In the genomic region with DNA sequence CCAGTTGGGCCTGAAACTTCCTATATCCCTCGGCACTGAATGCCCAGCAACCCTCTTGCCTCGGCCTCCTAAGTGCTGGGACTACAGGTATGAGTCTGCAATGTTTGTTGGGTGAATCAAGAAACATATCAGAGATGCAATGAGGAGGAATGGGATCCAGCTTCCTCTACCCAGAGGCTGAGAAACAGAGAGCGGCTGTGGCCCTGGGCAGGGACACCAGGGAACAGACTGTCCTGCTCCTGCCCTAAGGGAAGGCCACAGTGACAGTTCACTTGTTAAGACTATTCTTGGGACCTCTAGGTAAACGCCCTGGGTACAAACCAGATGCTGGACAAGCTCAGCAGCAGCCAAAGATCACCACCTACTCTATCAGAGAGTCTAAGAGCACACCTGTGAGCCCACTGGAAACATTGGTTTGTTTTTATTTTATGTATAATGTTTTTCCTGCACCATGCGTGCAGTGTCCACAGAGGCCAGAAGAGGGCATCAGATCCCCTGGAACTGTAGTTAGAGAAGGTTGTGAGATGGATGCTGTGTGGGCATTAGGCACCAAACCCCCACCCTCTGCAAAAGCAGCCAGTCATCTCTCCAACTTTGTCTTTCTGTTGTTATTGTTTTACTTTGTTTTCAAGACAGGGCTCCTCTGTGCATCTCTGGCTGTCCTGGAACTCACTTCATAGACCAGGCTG, we compare ENCODE assay signal across 9 mouse cellular contexts. TPM values are rescaled to one million over a fixed set of nuclear protein-coding genes. Genes with fewer than 3 reads are reported as not detected.
A peak's percentile ranks its signal among the peaks of the same experiment; 100 is the strongest.
DNase-seq lines count a peak whose midpoint lies in the region; ATAC-seq and TF ChIP-seq lines count a peak whose summit lies in the region.
"Had no signal": no experiment of that assay in that cellular context is flagged by ENCODE, and none has a peak within 500 bp of the region (broad histone marks: within the 10 kb centered on the region; RNA-seq: fewer than 3 reads in every experiment).

No protein-coding gene starts in this region.

- H3K27me3 ChIP-seq in G1E (ENCODE audit: insufficient read depth, low read length), result no peaks in the 10 kb centered on the region
- H3K27me3 ChIP-seq in lung, embryonic 14.5 days (ENCODE audit: insufficient read depth, low read length), result no peaks in the 10 kb centered on the region
- H3K27me3 ChIP-seq: embryonic facial prominence, embryonic 13.5 days had no signal

- intact Hi-C loops in heart, postnatal 14 days (cut with DNase I), result loop anchor here (1.0 to 2.0 kb wide), 2 partner anchors 53 to 107 kb away; no protein-coding TSS in a partner anchor
- intact Hi-C loops in gastrocnemius, postnatal 14 days (cut with DNase I; ENCODE audit: low total_unique reads), result no loop called here

- peaks cover 11% of the 10 kb centered on the region for H3K4me1 ChIP-seq in G1E (ENCODE audit: insufficient read depth, low read depth, low read length)
- H3K4me1 ChIP-seq in lung, embryonic 14.5 days (ENCODE audit: insufficient read depth), result no peaks in the 10 kb centered on the region

- H3K9ac ChIP-seq in lung, embryonic 14.5 days, result no peak overlapping the region
- H3K9ac ChIP-seq: embryonic facial prominence, embryonic 13.5 days had no signal

- DNase-seq in heart, postnatal 14 days, result peak; percentile 58 to 75
- DNase-seq in heart, adult 8-10 months (ENCODE audit: low spot score), result no peak
- DNase-seq in B cell, adult 2 months, result peak; percentile 78 to 80
- DNase-seq in G1E (ENCODE audit: low spot score), result no peak
- DNase-seq in embryo, embryonic 9.5 days (ENCODE audit: extremely low spot score), result peak; percentile 29
- peak; percentile 65 for DNase-seq in lung, embryonic 14.5 days
- peak; percentile 36 to 77 for DNase-seq in spleen, postnatal 4 days (ENCODE audit: low spot score in 2 of 2)
- no peak for DNase-seq in gastrocnemius, postnatal 14 days

- no peaks in the 10 kb centered on the region for H3K9me3 ChIP-seq in G1E (replicated peaks)
- H3K9me3 ChIP-seq in lung, embryonic 14.5 days (ENCODE audit: low read depth, low read length), result no peaks in the 10 kb centered on the region
- H3K9me3 ChIP-seq: embryonic facial prominence, embryonic 13.5 days had no signal

- TF ChIP-seq CTCF in G1E (IDR thresholded peaks at IDR 0.05; ENCODE audit: low read depth, low read length), result peak; percentile 39; the same call in 1 of the 2 replicates
- peak; percentile 75 for TF ChIP-seq CTCF in lung, embryonic 14.5 days (IDR thresholded peaks at IDR 0.05; ENCODE audit: low read depth)

- 65% methylated on average over 5 of the region's 5 CpGs for WGBS in lung, embryonic 14.5 days

- no peak overlapping the region for H3K4me3 ChIP-seq in G1E (ENCODE audit: low read depth, low read length)
- no peak overlapping the region for H3K4me3 ChIP-seq in lung, embryonic 14.5 days (ENCODE audit: low read depth, low read length)
- H3K4me3 ChIP-seq: embryonic facial prominence, embryonic 13.5 days had no signal

- peaks cover 97% of the 10 kb centered on the region for H3K36me3 ChIP-seq in G1E (replicated peaks)
- peaks cover 50% of the 10 kb centered on the region for H3K36me3 ChIP-seq in lung, embryonic 14.5 days (ENCODE audit: insufficient read depth)

- no peak overlapping the region for H3K27ac ChIP-seq in lung, embryonic 14.5 days (ENCODE audit: low read depth)
- H3K27ac ChIP-seq: embryonic facial prominence, embryonic 13.5 days had no signal

- no peak for ATAC-seq in G1E (ENCODE audit: extremely low read depth, insufficient number of reproducible peaks, low FRiP score, poor library complexity, severe bottlenecking)
- no peak for ATAC-seq in lung, embryonic 14.5 days (ENCODE audit: insufficient read depth)

- no peak overlapping the region for H3K4me2 ChIP-seq in lung, embryonic 14.5 days
- H3K4me2 ChIP-seq: embryonic facial prominence, embryonic 13.5 days had no signal

RNA-seq across cellular contexts. Expression of a gene that starts 29.3 kb away (rescaled TPM):
- total RNA-seq in heart, postnatal 14 days (2021), result 100 to 1,000 TPM in 1 of 2 experiments, 10 to 100 TPM in 1; 93.6 to 153 TPM
- 100 to 1,000 TPM; 188 to 354 (median 218) TPM for total RNA-seq in heart, adult 8-10 months (2022)
- total RNA-seq in G1E (2014; fragmentation: Nextera tagmentation) (not detected in 2 replicates), G1E (2017) (not detected in 2 replicates)
- polyA plus RNA-seq in G1E (2012), result not detected in 2 replicates
- polyA plus RNA-seq in lung, embryonic 14.5 days (2014; fragmentation: Nextera tagmentation; extraction: Ambion mirVana), result 144 and 164 TPM in 2 replicates
- 10 to 100 TPM; 19.0 to 22.6 TPM for total RNA-seq in gastrocnemius, postnatal 14 days (2021)

RNA-seq across cellular contexts. Expression of a gene that starts 31.2 kb away (rescaled TPM):
- 10 to 100 TPM; 27.7 to 30.4 TPM for total RNA-seq in heart, postnatal 14 days (2021)
- 10 to 100 TPM; 30.7 to 41.6 (median 35.2) TPM for total RNA-seq in heart, adult 8-10 months (2022)
- total RNA-seq in G1E (2014; fragmentation: Nextera tagmentation) (17.3 and 22.4 TPM in 2 replicates), G1E (2017) (9.6 and 11.6 TPM in 2 replicates)
- 29.9 and 31.9 TPM in 2 replicates for polyA plus RNA-seq in G1E (2012)
- polyA plus RNA-seq in lung, embryonic 14.5 days (2014; fragmentation: Nextera tagmentation; extraction: Ambion mirVana), result 13.2 and 14.3 TPM in 2 replicates
- total RNA-seq in gastrocnemius, postnatal 14 days (2021), result 10 to 100 TPM; 28.8 to 31.1 TPM

Comparison
In these comparisons a context has a peak if more than half of its experiments do, and no peak if none do; other contexts are left out.
1. DNase-seq: peak in heart, postnatal 14 days (2 of 2), B cell, adult 2 months (2 of 2), embryo, embryonic 9.5 days (single experiment), lung, embryonic 14.5 days (single experiment) and spleen, postnatal 4 days (2 of 2); none in heart, adult 8-10 months (single experiment), G1E (single experiment) and gastrocnemius, postnatal 14 days (single experiment).
2. RNA of a gene that starts 29.3 kb away (total RNA-seq): 188 to 354 TPM in heart, adult 8-10 months, 93.6 to 153 TPM in heart, postnatal 14 days and 19.0 to 22.6 TPM in gastrocnemius, postnatal 14 days; not detected in G1E; every median in the first group is over 10 times any median in the second.